Mouse (Mus musculus) frontal cortex, adult 2 months (tissue): ENCODE measurements around the gene Irs2. TPM values are rescaled to one million over a fixed set of nuclear protein-coding genes. Genes with fewer than 3 reads are reported as not detected.

ENCODE experiments used
- DNase-seq, 2 experiments: peaks; one replicate each; pipeline ENCODE4 v3.0.0; 2022; ENCODE audit warnings: low spot score in 1 of 2; ENCODE audit errors: extremely low spot score in 1 of 2
- polyA plus RNA-seq: library from polyadenylated mRNA; depleted of rRNA; stranded (reverse); fragments of >200 nt; gene quantifications from 2 replicates; pipeline ENCODE4 v1.2.3, GENCODE M21; 2012

Irs2 gene
- polyA plus RNA-seq, 1 experiment = 13.0 TPM

- DNase-seq = no peak
Observed at GRCm38 (mm10) chr8:10990421-10991110, 17.7 kb downstream of the Irs2 start.

DNA sequence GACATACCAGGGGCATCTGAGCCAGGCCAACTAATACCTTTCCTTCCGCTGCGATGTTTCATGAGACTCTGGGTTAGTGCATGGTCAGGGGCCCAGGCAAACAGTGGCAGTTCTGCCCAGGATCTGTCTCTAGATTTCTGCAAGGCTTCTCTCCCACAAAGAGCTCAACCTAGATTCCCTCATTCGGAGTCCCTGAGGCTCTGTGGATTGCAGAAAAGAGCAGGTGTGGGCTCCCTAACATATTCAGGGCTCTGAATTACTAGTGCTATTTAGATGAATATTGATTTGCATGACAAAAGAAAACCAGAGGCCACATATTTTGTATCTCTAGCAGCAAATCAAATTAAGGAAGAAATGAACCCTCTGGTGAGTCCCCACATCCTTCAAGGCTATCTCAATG lies 18.3 kb downstream of the Irs2 start:
- DNase-seq = no peak

GRCm38 (mm10) chr8:10986638-10987037 lies 21.6 kb downstream of the Irs2 start:
- DNase-seq = no peak

DNA sequence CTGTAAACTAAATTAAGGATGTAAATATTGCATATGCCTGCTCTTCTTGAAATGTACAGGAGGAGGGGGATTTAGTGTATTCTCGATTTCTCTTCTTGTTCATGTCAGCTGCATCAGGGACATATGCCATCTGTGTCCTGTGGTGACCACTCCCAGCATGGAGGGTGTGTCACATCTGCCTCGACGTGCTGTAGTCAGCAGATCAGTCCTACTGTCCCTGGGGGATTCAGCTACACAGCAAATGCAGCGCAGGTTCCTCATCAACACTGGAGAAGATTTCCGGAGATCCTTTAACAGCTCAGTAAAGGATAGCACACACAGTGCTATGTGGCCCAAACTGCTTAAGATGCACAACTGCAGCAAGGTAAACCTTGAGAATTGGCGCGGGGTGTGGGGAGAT lies 23.2 kb downstream of the Irs2 start:
- DNase-seq = no peak

DNA sequence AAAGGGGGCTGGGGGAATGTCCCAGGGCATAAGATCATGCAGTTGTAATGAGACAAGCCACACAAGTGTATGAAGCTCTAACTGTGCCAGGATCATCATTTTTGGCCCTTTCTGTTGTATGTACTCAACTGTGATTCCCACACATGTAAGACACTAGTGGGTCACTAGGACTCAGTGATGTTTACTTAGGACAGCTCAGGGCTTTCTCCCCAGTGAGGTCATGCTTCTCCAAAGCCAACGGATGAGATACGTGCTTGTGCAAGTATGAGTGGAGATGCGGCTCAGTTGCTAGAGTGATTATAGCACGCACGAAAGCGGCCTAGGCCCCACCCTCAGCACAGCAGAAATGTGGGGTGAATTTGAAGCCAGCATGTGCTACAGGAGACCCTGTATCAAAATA lies 27.4 kb downstream of the Irs2 start:
- DNase-seq = no peak

DNA sequence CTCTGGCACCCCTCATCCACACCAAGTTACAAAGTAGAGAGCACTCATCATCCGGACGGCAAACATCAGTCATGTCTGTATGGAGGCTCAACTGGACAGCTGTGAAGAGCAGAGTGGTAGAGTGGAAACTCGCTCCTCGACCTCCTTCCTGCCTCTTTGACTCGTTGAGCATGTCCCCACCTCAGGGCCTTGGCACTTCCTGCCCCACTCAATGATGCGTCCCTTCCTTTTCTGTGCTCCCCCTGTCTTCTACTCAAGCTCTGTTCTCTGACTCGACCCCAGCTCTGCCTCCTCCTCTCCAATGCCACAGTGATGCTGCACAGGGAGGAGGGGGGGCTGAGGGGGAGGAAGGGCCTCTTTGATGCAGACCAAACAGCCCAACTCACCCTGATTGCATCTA lies 28.3 kb downstream of the Irs2 start:
- no peak for DNase-seq

GRCm38 (mm10) chr8:10979196-10979794 lies 29.0 kb downstream of the Irs2 start:
- no peak for DNase-seq

GRCm38 (mm10) chr8:10978377-10978776 lies 29.9 kb downstream of the Irs2 start:
- peak; percentile 27 to 42 for DNase-seq

- no peak for DNase-seq
Observed at GRCm38 (mm10) chr8:10977742-10978376, 30.4 kb downstream of the Irs2 start.

GRCm38 (mm10) chr8:10974659-10975058 lies 33.6 kb downstream of the Irs2 start:
- DNase-seq = no peak

- no peak for DNase-seq
Observed at GRCm38 (mm10) chr8:10974126-10974525, 34.1 kb downstream of the Irs2 start.

DNA sequence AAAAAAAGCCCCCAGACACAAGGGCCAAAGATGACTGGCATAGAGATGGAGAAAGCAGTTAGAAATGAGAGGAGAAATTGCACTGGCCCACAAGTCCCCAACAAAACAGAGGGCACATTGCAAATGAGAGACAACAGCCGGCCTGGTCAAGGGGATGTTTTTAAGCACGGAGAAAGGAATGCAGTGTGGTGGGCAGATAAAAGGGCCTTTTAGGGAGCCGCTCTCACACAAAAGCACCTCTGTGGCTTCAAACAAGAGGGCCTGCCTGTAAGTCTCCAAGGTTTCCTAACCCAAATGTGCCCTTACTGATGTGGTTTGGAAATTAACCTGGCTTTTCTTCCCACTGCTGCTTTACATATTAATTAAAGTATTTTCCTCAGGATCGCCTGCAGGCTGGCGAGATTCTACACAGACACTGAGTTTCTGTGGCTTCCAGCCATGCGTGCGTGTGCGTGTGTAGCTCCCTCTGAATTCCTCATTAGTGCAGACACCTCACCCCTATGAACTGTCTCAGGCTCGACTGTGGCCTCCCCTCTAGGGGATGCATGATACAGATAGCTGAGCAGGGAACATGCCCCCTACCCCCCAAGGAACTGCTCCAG lies 35.3 kb downstream of the Irs2 start:
- no peak for DNase-seq

GRCm38 (mm10) chr8:10971984-10972383 lies 36.3 kb downstream of the Irs2 start:
- no peak for DNase-seq

GRCm38 (mm10) chr8:10971509-10971908 lies 36.7 kb downstream of the Irs2 start:
- DNase-seq = no peak

GRCm38 (mm10) chr8:10970496-10971456 lies 37.5 kb downstream of the Irs2 start:
- no peak for DNase-seq

- DNase-seq = no peak
Observed at GRCm38 (mm10) chr8:10968687-10969086, 39.6 kb downstream of the Irs2 start.

DNA sequence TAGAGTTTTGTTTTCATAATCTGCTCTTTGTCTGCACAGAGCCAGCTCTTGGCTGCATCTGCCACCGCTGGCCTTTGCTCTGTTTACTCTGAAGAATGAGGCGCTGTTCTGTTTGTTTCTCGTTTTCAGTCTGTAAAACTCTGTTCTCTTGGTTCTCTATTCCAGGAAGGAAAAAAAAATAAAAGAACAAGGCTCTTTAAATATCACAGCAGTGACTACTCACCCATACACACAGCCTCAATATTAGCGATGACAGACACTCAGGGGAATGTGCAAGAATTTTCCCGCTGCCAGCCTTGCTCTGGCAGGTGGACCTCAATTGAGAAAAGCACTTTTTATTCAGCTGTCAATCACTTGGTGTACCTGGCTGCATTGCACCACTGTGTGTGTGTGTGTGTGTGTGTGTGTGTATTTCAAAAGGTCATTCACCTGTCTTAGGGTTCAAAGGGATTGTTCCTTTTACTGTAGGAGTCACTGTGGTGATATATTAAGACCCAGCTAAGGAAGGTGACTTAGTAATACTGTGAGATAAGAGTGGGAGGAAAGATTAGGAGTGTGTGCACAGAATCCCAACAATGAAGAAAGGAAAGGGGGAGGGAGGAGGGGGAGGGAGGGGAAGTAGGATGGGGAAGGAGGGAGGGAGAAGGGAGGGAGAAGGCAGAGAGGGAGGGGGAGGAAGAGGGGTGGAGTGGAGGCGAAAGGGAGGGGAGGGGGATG lies 42.7 kb downstream of the Irs2 start:
- DNase-seq = peak in 1 of 2 experiments; percentile 33

GRCm38 (mm10) chr8:10964511-10965099 lies 43.7 kb downstream of the Irs2 start:
- no peak for DNase-seq

DNA sequence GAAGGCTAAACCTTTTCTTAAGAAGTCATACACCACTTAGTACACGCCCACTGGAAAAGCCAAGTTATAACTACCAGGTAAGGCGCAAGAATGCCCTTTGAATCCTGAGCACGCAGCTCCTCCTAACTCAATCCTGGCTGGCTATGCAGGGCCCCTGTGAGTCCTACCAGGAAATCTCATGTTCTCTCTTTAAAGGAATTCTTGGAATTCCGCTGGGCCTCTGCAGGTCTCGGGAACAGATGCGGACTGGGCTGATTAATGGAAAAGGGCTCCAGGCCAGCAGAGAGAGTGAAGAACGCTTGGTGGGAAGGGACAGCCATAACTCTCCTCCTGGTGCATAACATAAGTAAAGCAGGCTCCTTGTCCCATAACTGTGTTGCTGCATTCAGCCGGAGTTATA lies 46.3 kb downstream of the Irs2 start:
- no peak for DNase-seq
